In the genomic region with DNA sequence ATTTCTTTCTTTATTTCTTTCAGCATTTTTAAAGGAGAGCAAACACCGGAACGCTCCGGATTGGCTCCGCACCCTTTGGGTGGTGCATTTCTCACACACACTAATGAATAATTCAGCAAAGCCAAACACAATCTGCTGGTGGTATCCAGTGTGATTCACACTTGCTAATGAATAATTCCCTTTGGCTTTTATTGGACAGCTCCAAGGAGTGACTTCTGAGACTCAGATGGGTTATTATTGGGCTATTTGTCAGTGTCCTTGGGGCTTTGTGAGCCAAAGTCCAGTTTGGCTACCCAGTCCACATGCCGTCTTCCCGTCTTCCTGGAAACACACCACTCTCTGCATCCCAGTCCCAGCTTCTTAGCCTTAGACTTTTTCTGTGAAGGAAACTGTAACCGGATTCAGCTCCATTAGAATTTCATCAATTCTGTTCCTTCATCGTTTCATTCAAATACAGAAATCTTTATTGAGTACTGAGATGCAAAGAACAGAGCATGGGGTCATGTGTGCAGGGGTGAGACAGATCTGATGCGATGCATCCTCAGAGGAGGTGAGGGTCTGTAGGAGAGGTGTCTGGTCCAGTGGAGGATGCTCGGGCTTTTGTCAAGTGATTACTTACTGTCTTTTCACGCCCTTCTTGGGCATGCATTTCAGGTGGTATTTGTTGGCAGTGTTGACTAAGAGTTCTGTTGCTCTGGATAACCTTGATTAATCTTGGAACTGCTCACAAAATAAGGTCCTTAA, we compare ENCODE assay signal across 16 mouse cellular contexts. TPM values are rescaled to one million over a fixed set of nuclear protein-coding genes. Genes with fewer than 3 reads are reported as not detected.
DNase-seq lines count a peak whose midpoint lies in the region; ATAC-seq lines count a peak whose summit lies in the region.
"Had no signal": no experiment of that assay in that cellular context is flagged by ENCODE, and none has a peak within 500 bp of the region (broad histone marks: within the 10 kb centered on the region; RNA-seq: fewer than 3 reads in every experiment).

No protein-coding gene starts in this region.

- H3K4me3 ChIP-seq in neural tube, embryonic 11.5 days (ENCODE audit: low read depth, low read length), result no peak overlapping the region
- no peak overlapping the region for H3K4me3 ChIP-seq in hindbrain, embryonic 13.5 days
- H3K4me3 ChIP-seq in midbrain, embryonic 14.5 days (replicated peaks; ENCODE audit: low read depth, low read length), result no peak overlapping the region
- H3K4me3 ChIP-seq: gastrocnemius, adult 2 months had no signal

- H3K4me2 ChIP-seq in neural tube, embryonic 11.5 days (ENCODE audit: low read depth), result no peak overlapping the region
- H3K4me2 ChIP-seq in hindbrain, embryonic 13.5 days, result peak overlapping the region; percentile 37
- H3K4me2 ChIP-seq in midbrain, embryonic 14.5 days (ENCODE audit: low read length), result peak overlapping the region; percentile 43
- H3K4me2 ChIP-seq: lung, embryonic 14.5 days had no signal

- H3K4me1 ChIP-seq in neural tube, embryonic 11.5 days (ENCODE audit: control insufficient read depth, insufficient read depth, low read length), result peaks cover 15% of the 10 kb centered on the region
- peaks cover 35% of the 10 kb centered on the region for H3K4me1 ChIP-seq in hindbrain, embryonic 13.5 days (replicated peaks)
- H3K4me1 ChIP-seq in midbrain, embryonic 14.5 days (ENCODE audit: control insufficient read depth, insufficient read depth, low read length), result peaks cover 21% of the 10 kb centered on the region

- H3K27ac ChIP-seq in neural tube, embryonic 11.5 days (ENCODE audit: low read depth, low read length), result no peak overlapping the region
- H3K27ac ChIP-seq in hindbrain, embryonic 13.5 days, result peak overlapping the region; percentile 77
- H3K27ac ChIP-seq in midbrain, embryonic 14.5 days (replicated peaks; ENCODE audit: low read depth, low read length), result peak overlapping the region; percentile 74
- H3K27ac ChIP-seq: macrophage had no signal

- ATAC-seq in neural tube, embryonic 11.5 days (ENCODE audit: insufficient read depth, low FRiP score, low TSS enrichment), result peak; percentile 35; the same call in 1 of the 2 replicates
- ATAC-seq in hindbrain, embryonic 13.5 days (ENCODE audit: low FRiP score), result peak; percentile 64
- peak; percentile 80; the same call in 1 of the 2 replicates for ATAC-seq in midbrain, embryonic 14.5 days (ENCODE audit: low FRiP score, low TSS enrichment)
- ATAC-seq: intestine, postnatal 0 days had no signal

- 67% methylated on average over 11 of the region's 11 CpGs for WGBS in neural tube, embryonic 11.5 days
- WGBS in hindbrain, embryonic 13.5 days, result 40% methylated on average over 11 of the region's 11 CpGs
- WGBS in midbrain, embryonic 14.5 days, result 35% methylated on average over 11 of the region's 11 CpGs

- no peaks in the 10 kb centered on the region for H3K27me3 ChIP-seq in neural tube, embryonic 11.5 days (ENCODE audit: control insufficient read depth, insufficient read depth, low read length)
- H3K27me3 ChIP-seq in hindbrain, embryonic 13.5 days, result peaks cover 20% of the 10 kb centered on the region
- H3K27me3 ChIP-seq in midbrain, embryonic 14.5 days (ENCODE audit: control insufficient read depth, insufficient read depth, low read length), result no peaks in the 10 kb centered on the region

- no peak overlapping the region for H3K9ac ChIP-seq in neural tube, embryonic 11.5 days (ENCODE audit: low read length)
- H3K9ac ChIP-seq in hindbrain, embryonic 13.5 days, result no peak overlapping the region
- H3K9ac ChIP-seq in midbrain, embryonic 14.5 days (replicated peaks; ENCODE audit: low read length), result peak overlapping the region; percentile 27; the same call in 1 of the 2 replicates
- H3K9ac ChIP-seq: lung, embryonic 14.5 days had no signal

- H3K9me3 ChIP-seq in neural tube, embryonic 11.5 days (ENCODE audit: control insufficient read depth, low read length), result no peaks in the 10 kb centered on the region
- no peaks in the 10 kb centered on the region for H3K9me3 ChIP-seq in hindbrain, embryonic 13.5 days
- H3K9me3 ChIP-seq in midbrain, embryonic 14.5 days (ENCODE audit: control insufficient read depth, low read length), result no peaks in the 10 kb centered on the region
- H3K9me3 ChIP-seq: G1E had no signal

- no peaks in the 10 kb centered on the region for H3K36me3 ChIP-seq in neural tube, embryonic 11.5 days (ENCODE audit: control insufficient read depth, insufficient read depth, low read length)
- no peaks in the 10 kb centered on the region for H3K36me3 ChIP-seq in hindbrain, embryonic 13.5 days
- H3K36me3 ChIP-seq in midbrain, embryonic 14.5 days (ENCODE audit: control insufficient read depth, insufficient read depth, low read length), result no peaks in the 10 kb centered on the region

- no peak for DNase-seq in neural tube, embryonic 11.5 days (ENCODE audit: low spot score)
- DNase-seq in neural tube, embryonic 10.5 days (ENCODE audit: extremely low spot score, low spot score), result no peak
- DNase-seq in midbrain, embryonic 14.5 days, result peak; percentile 75
- DNase-seq in spleen, postnatal 14 days (ENCODE audit: low spot score in 2 of 2), result no peak
- DNase-seq in right cerebral cortex, adult 2 months (ENCODE audit: low spot score in 2 of 2), result no peak
- no peak for DNase-seq in layer of hippocampus, adult 9-10 months (ENCODE audit: low spot score)
- DNase-seq: adrenal gland, postnatal 36 days; cerebellum, postnatal 10 days; gastrocnemius, adult 2 months; heart, postnatal 10 days; kidney, postnatal 10 days had no signal

RNA-seq across cellular contexts. Expression of a gene that starts 42.8 kb away (rescaled TPM):
- 113 and 117 TPM in 2 replicates for polyA plus RNA-seq in neural tube, embryonic 11.5 days (2014; fragmentation: Nextera tagmentation; extraction: Ambion mirVana)
- polyA plus RNA-seq in hindbrain, embryonic 13.5 days (2015; fragmentation: Nextera tagmentation; extraction: Ambion mirVana), result 126 and 131 TPM in 2 replicates
- 105 and 161 TPM in 2 replicates for polyA plus RNA-seq in midbrain, embryonic 14.5 days (2014; fragmentation: Nextera tagmentation; extraction: Ambion mirVana)

RNA-seq across cellular contexts. Expression of a gene that starts 43.1 kb away (rescaled TPM):
- polyA plus RNA-seq in neural tube, embryonic 11.5 days (2014; fragmentation: Nextera tagmentation; extraction: Ambion mirVana), result 13.6 and 14.5 TPM in 2 replicates
- 10.3 and 10.6 TPM in 2 replicates for polyA plus RNA-seq in hindbrain, embryonic 13.5 days (2015; fragmentation: Nextera tagmentation; extraction: Ambion mirVana)
- 13.7 and 18.8 TPM in 2 replicates for polyA plus RNA-seq in midbrain, embryonic 14.5 days (2014; fragmentation: Nextera tagmentation; extraction: Ambion mirVana)
